Mouse (Mus musculus): ENCODE measurements at regions not wholly inside any gene's neighbourhood (a gene's known extent, or its start where the extent isn't known, plus 50 kb on each side); places are given as distances from the start of the nearest gene placed in this dataset.
A peak's percentile ranks its signal among the peaks of the same experiment; 100 is the strongest.

DNA sequence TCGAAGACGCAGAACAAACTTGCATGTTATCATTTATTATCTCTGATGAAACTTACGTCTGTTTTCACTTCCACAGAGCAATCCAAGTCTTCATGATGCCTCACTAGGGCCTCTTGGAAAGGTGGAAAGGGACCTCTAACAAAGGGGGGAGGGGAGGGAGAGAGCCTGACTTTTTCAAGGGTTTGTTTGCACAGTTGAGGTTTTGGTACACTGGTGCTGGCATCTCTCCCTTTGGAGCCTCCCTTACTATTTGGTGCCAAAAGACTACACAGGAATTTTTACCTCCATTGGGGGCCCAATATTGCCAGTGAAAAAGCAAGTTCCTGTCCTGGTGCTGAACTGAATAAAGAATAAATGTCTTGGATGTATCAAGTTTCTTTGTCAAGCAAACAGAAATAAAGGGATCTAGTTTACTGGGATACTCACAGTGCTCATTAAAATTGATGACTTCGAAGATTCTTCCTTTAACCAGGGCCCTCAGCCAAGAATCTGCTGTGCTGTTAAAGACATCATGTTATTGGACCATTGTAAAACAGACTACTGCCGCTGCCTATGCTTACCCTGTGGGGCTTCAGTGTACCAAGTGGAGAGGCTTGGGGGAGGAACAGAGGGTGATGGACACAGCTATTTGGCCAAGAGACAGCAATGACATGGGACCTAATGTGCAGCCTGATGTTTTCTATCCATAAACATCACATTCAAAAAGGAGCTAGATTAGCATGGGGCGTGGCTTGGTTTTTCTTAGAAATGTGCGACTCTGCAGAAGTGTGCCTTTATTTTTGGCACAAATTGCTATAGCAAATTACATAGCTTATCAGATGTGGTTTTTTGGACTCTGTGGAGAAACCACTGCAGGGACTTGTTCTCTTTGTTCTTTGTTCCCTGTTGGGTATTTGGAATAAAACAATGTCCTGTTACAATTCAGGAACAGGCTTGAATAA, 160.3 kb upstream of the Cited2 start:
- ATAC-seq (ENCODE audit: insufficient number of reproducible peaks, insufficient read depth, low FRiP score, low read depth), result no peak
- H3K9ac ChIP-seq (ENCODE audit: low read length), result no peak overlapping the region
- H3K9me3 ChIP-seq (ENCODE audit: control insufficient read depth, low read length), result no peaks in the 10 kb centered on the region
- 53% methylated on average over 7 of the region's 7 CpGs for WGBS
- H3K27ac ChIP-seq (replicated peaks in 1 of 2; ENCODE audit: control insufficient read depth in 1 of 2, insufficient read depth in 1 of 2, low read depth in 2 of 2, low read length in 2 of 2), result peak overlapping the region in 1 of 2 experiments; percentile 20; a peak in 1 of 4 replicates
- no peaks in the 10 kb centered on the region for H3K36me3 ChIP-seq (ENCODE audit: control insufficient read depth, insufficient read depth, low read length)
- H3K4me1 ChIP-seq (ENCODE audit: control insufficient read depth in 2 of 2, insufficient read depth in 2 of 2, low read length in 2 of 2), result peaks cover 8 to 25% of the 10 kb centered on the region in 2 experiments
- no peaks in the 10 kb centered on the region for H3K27me3 ChIP-seq (ENCODE audit: control insufficient read depth, insufficient read depth, low read length)
- H3K4me2 ChIP-seq (ENCODE audit: low read length), result no peak overlapping the region
- H3K4me3 ChIP-seq (ENCODE audit: control insufficient read depth in 1 of 2, insufficient read depth in 1 of 2, low read depth in 1 of 2, low read length in 2 of 2), result no peak overlapping the region

DNA sequence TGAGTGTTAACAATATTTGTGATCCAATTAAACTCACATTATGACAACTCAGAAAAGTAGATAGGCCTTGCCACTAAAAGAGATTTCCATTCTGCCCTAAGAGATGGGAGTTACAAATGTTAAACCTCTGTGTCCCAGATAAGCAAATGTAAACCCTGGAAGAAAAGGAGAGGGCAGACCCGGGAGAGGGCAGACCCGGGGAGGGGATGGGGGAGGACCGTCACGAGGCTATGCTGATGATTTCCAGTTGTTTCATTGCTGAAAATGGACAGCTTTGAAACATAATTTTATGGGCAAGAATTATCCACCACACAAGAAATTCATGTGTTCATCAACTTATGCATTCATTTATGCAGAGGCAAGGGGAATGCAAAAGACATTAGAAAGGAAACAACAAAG, 159.7 kb upstream of the Cited2 start:
- no peaks in the 10 kb centered on the region for H3K36me3 ChIP-seq (ENCODE audit: control insufficient read depth, insufficient read depth, low read length)
- no peaks in the 10 kb centered on the region for H3K27me3 ChIP-seq (ENCODE audit: control insufficient read depth, insufficient read depth, low read length)
- H3K27ac ChIP-seq (replicated peaks in 1 of 2; ENCODE audit: control insufficient read depth in 1 of 2, insufficient read depth in 1 of 2, low read depth in 2 of 2, low read length in 2 of 2), result no peak overlapping the region
- no peak overlapping the region for H3K4me2 ChIP-seq (ENCODE audit: low read length)
- H3K4me3 ChIP-seq (ENCODE audit: control insufficient read depth in 1 of 2, insufficient read depth in 1 of 2, low read depth in 1 of 2, low read length in 2 of 2), result no peak overlapping the region
- peaks cover 8 to 25% of the 10 kb centered on the region in 2 experiments for H3K4me1 ChIP-seq (ENCODE audit: control insufficient read depth in 2 of 2, insufficient read depth in 2 of 2, low read length in 2 of 2)
- no peaks in the 10 kb centered on the region for H3K9me3 ChIP-seq (ENCODE audit: control insufficient read depth, low read length)
- 43% methylated on average over 4 of the region's 4 CpGs for WGBS
- no peak for ATAC-seq (ENCODE audit: insufficient number of reproducible peaks, insufficient read depth, low FRiP score, low read depth)
- H3K9ac ChIP-seq (ENCODE audit: low read length), result no peak overlapping the region

DNA sequence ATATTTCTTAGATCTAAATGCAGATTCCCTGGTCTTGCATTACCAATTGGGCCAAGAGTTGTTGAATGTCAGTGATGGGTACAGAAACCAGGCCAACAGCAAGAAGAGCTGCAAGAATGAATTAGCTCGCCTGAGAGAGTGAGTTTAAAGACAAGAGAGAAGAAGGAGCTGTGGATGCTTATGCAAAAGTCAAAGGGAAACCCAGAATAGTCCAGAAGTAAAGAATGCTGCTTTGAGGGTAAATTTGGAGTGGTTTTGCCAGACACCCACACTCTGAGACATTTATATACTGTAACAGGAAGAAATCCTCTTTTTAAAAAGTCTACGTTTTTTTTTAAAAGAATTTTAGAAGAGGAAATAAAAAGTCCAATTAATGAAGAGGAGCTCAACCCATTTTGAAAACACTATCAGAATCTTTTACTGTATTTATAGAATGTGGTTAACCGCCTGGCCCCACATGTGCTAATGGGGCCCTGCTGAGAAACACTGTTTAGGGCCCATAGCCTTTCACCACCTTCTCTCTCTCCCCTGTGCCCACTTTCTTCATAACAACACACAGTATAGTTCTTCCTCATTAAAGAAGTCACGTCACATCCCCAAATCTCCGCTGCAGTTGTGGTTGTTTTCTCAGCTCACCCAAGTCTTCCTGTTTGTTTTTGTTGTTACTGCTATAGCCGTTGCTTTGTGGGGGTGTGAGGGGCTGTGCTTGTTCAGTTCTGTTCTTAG, 158.0 kb upstream of the Cited2 start:
- ATAC-seq (ENCODE audit: insufficient number of reproducible peaks, insufficient read depth, low FRiP score, low read depth), result no peak
- no peak overlapping the region for H3K4me3 ChIP-seq (ENCODE audit: control insufficient read depth in 1 of 2, insufficient read depth in 1 of 2, low read depth in 1 of 2, low read length in 2 of 2)
- no peaks in the 10 kb centered on the region for H3K9me3 ChIP-seq (ENCODE audit: control insufficient read depth, low read length)
- WGBS, result 65% methylated on average over 6 of the region's 6 CpGs
- no peak overlapping the region for H3K4me2 ChIP-seq (ENCODE audit: low read length)
- H3K27me3 ChIP-seq (ENCODE audit: control insufficient read depth, insufficient read depth, low read length), result no peaks in the 10 kb centered on the region
- H3K4me1 ChIP-seq (ENCODE audit: control insufficient read depth in 2 of 2, insufficient read depth in 2 of 2, low read length in 2 of 2), result peaks cover 5 to 20% of the 10 kb centered on the region in 2 experiments; a peak in 3 of 4 replicates
- H3K9ac ChIP-seq (ENCODE audit: low read length), result no peak overlapping the region
- no peak overlapping the region for H3K27ac ChIP-seq (replicated peaks in 1 of 2; ENCODE audit: control insufficient read depth in 1 of 2, insufficient read depth in 1 of 2, low read depth in 2 of 2, low read length in 2 of 2)
- no peaks in the 10 kb centered on the region for H3K36me3 ChIP-seq (ENCODE audit: control insufficient read depth, insufficient read depth, low read length)

DNA sequence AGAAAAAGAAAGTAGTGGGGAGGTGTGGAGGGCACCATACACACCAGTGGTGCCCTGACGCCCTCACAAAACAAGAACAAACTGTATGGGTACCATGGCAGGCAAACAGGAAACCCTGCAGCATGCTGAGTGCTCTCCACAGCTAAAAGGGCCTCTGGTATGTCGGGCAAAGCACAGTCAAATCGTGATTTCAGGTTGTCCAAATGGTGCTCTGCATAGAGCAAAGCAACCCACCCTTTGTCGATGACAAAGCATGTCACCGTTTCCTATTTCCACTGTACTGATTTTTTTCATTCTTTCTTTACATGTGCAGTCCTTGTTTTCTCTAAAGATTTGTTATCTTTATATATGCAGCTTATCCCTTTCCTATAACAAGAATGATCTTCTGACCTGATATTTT, 156.0 kb upstream of the Cited2 start:
- ATAC-seq (ENCODE audit: insufficient number of reproducible peaks, insufficient read depth, low FRiP score, low read depth), result no peak
- H3K4me2 ChIP-seq (ENCODE audit: low read length), result no peak overlapping the region
- H3K4me3 ChIP-seq (ENCODE audit: control insufficient read depth in 1 of 2, insufficient read depth in 1 of 2, low read depth in 1 of 2, low read length in 2 of 2), result no peak overlapping the region
- no peaks in the 10 kb centered on the region for H3K27me3 ChIP-seq (ENCODE audit: control insufficient read depth, insufficient read depth, low read length)
- no peaks in the 10 kb centered on the region for H3K36me3 ChIP-seq (ENCODE audit: control insufficient read depth, insufficient read depth, low read length)
- H3K9me3 ChIP-seq (ENCODE audit: control insufficient read depth, low read length), result no peaks in the 10 kb centered on the region
- H3K9ac ChIP-seq (ENCODE audit: low read length), result no peak overlapping the region
- H3K27ac ChIP-seq (replicated peaks in 1 of 2; ENCODE audit: control insufficient read depth in 1 of 2, insufficient read depth in 1 of 2, low read depth in 2 of 2, low read length in 2 of 2), result no peak overlapping the region
- WGBS, result 75% methylated on average over 5 of the region's 5 CpGs
- H3K4me1 ChIP-seq (ENCODE audit: control insufficient read depth in 2 of 2, insufficient read depth in 2 of 2, low read length in 2 of 2), result peaks cover 4 to 9% of the 10 kb centered on the region in 2 experiments; a peak in 3 of 4 replicates

DNA sequence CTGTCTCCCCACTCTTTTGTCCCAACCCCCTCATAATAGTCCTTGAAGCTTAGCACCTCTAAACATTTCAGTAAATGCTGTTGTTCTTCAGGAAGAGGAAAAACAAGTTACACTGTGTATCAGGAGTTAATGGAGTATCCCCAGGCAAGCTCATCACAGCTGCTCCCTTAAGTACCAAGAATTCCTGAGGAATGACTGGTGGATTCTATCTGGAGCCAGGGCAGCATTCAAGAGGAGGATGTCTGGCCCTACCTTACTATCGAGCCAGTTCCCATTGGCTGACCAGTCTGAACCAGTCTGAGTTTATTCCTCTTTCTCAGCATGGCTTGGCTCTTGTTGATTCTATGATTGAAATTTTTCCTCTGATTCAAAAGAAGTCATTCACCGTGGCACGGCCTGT, 155.4 kb upstream of the Cited2 start:
- Histone ChIP-seq H3K4me2 (ENCODE audit: low read length) (no peak overlapping the region), H3K36me3 (ENCODE audit: control insufficient read depth, insufficient read depth, low read length) (no peaks in the 10 kb centered on the region), H3K4me3 (ENCODE audit: control insufficient read depth in 1 of 2, insufficient read depth in 1 of 2, low read depth in 1 of 2, low read length in 2 of 2) (no peak overlapping the region), H3K9me3 (ENCODE audit: control insufficient read depth, low read length) (no peaks in the 10 kb centered on the region), H3K27ac (replicated peaks in 1 of 2; ENCODE audit: control insufficient read depth in 1 of 2, insufficient read depth in 1 of 2, low read depth in 2 of 2, low read length in 2 of 2) (no peak overlapping the region), H3K4me1 (ENCODE audit: control insufficient read depth in 2 of 2, insufficient read depth in 2 of 2, low read length in 2 of 2) (peaks cover 0 to 4% of the 10 kb centered on the region in 2 experiments; a peak in 2 of 4 replicates), H3K9ac (ENCODE audit: low read length) (no peak overlapping the region), H3K27me3 (ENCODE audit: control insufficient read depth, insufficient read depth, low read length) (no peaks in the 10 kb centered on the region)
- no peak for ATAC-seq (ENCODE audit: insufficient number of reproducible peaks, insufficient read depth, low FRiP score, low read depth)
- WGBS, result 69% methylated on average over 3 of the region's 3 CpGs

DNA sequence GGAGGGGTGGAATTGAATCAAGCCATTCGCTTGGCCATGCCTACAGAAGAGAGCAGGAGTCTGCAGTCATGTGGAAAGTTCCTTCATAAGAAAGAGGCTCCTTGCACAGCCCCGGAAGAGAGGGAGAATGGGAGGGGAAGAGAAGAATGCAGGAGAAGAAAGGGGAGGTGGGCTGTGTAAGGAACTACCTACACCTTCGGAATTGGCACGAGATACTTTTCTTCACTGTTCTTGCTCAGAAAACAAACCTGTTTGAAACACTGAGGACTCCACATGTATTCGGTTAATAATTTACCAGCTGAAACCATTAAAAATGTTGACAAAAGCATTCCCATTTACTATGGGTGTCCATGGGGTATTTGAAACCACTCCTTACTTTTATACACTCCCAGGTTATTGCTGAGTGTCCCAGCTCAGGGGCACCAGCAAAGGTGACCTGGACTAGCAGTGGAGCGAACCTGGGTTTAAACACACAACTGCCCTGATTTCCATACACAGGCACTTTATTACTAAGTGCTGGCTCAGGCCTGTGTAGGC, 153.4 kb upstream of the Cited2 start:
- Histone ChIP-seq H3K4me2 (ENCODE audit: low read length) (no peak overlapping the region), H3K27me3 (ENCODE audit: control insufficient read depth, insufficient read depth, low read length) (no peaks in the 10 kb centered on the region), H3K4me3 (ENCODE audit: control insufficient read depth in 1 of 2, insufficient read depth in 1 of 2, low read depth in 1 of 2, low read length in 2 of 2) (no peak overlapping the region), H3K4me1 (ENCODE audit: control insufficient read depth in 2 of 2, insufficient read depth in 2 of 2, low read length in 2 of 2) (no peaks in the 10 kb centered on the region), H3K9ac (ENCODE audit: low read length) (no peak overlapping the region), H3K36me3 (ENCODE audit: control insufficient read depth, insufficient read depth, low read length) (no peaks in the 10 kb centered on the region), H3K27ac (replicated peaks in 1 of 2; ENCODE audit: control insufficient read depth in 1 of 2, insufficient read depth in 1 of 2, low read depth in 2 of 2, low read length in 2 of 2) (no peak overlapping the region), H3K9me3 (ENCODE audit: control insufficient read depth, low read length) (no peaks in the 10 kb centered on the region)
- WGBS, result 90% methylated on average over 6 of the region's 6 CpGs
- ATAC-seq (ENCODE audit: insufficient number of reproducible peaks, insufficient read depth, low FRiP score, low read depth), result no peak

DNA sequence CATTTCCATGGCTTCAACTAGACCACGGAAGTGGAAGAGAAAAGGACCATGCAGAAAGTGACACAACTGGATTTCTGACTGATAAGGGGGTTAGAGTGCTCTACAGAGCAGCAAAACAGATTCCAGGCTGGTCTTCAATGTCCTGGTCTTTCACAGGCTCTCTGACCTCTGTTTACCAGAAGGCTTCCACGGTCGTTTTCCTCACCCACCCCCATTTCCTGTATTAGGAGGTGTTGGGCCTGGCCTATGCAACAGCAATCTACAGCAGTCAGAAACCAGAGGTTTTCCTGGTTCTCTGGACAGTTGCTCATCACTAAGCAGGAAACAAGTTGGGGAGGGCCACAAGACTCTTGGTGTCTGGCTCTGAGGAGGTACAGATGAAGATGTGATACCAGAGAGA, 148.1 kb upstream of the Cited2 start:
- ATAC-seq (ENCODE audit: insufficient number of reproducible peaks, insufficient read depth, low FRiP score, low read depth), result no peak
- Histone ChIP-seq H3K9me3 (ENCODE audit: control insufficient read depth, low read length) (no peaks in the 10 kb centered on the region), H3K4me3 (ENCODE audit: control insufficient read depth in 1 of 2, insufficient read depth in 1 of 2, low read depth in 1 of 2, low read length in 2 of 2) (no peak overlapping the region), H3K4me2 (ENCODE audit: low read length) (no peak overlapping the region), H3K27me3 (ENCODE audit: control insufficient read depth, insufficient read depth, low read length) (no peaks in the 10 kb centered on the region), H3K9ac (ENCODE audit: low read length) (no peak overlapping the region), H3K36me3 (ENCODE audit: control insufficient read depth, insufficient read depth, low read length) (no peaks in the 10 kb centered on the region), H3K27ac (replicated peaks in 1 of 2; ENCODE audit: control insufficient read depth in 1 of 2, insufficient read depth in 1 of 2, low read depth in 2 of 2, low read length in 2 of 2) (peak overlapping the region; percentile 26 to 55), H3K4me1 (ENCODE audit: control insufficient read depth in 2 of 2, insufficient read depth in 2 of 2, low read length in 2 of 2) (peaks cover 3 to 12% of the 10 kb centered on the region in 2 experiments; a peak in 2 of 4 replicates)
- 23% methylated on average over 3 of the region's 3 CpGs for WGBS

Data from heart, embryonic 14.5 days (tissue).